Mouse (Mus musculus): ENCODE measurements around the gene Ecm1. TPM values are rescaled to one million over a fixed set of nuclear protein-coding genes. Genes with fewer than 3 reads are reported as not detected.

Gene Ecm1
- total RNA-seq (2023), result 135 TPM

GRCm38 (mm10) chr3:95739353-95740104, at the start of gene Ecm1:
Ecm1 (minus strand) TSS chr3:95739569.

GRCm38 (mm10) chr3:95760106-95760505, 20.7 kb upstream of the Ecm1 start, which contains the start of gene Tars2:
Tars2 (minus strand) TSS chr3:95760206.

DNA sequence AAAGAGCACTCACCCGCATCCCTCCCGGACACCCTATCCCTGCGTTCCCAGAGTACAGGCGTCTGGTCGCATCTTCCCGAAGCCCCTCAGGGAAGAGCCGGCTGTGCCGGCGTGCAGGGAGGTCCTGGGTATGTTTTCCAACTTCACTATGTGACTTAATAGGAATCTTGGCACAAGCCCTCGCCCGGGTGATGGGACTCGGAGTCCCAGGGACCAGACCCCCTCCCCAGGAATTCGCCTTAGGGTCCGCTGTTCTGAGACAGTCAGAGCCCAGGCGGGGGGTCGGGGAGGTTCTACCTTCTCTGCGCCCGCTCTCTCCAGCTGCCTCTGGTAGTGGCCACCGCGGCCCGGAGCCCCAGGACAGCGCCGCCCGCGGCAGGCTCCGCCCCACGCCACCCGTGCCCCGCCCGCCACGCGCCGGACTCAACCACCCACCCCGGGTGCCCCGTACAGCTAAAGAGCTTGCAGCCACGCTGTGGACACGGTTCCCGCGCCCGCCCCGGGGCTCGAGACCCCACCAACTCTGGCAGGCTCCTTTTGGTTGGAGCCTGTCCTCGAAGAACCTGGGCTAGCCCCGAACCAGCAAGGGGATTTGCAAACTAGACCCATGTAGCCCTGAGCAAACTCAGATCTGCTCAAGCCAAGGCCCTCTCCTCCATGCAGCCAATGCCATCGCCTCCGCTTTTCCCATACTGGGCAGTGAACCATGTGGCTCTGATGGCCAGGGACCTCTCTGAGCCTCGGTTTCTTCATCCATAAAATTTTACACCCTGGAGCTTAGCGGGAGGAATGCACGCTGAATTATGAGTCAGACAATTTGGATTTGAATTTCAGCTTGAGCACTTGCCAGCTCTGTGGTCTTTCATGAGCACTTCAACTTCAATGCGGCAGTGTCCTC, 51.6 kb downstream of the Ecm1 start, which contains the start of gene Adamtsl4:
TSS of gene Adamtsl4 (minus strand) at position 394 of the 898 bp plus-strand sequence.

Other genes with a start within 250 kb of the Ecm1 start
- 0.62 TPM for gene Ctsk, start 240.3 kb downstream of the Ecm1 start, total RNA-seq (2023)
- gene Ctss, start 212.8 kb downstream of the Ecm1 start, total RNA-seq (2023), result 119 TPM
- not detected for gene Hormad1, start 179.9 kb downstream of the Ecm1 start, total RNA-seq (2023)
- gene Golph3l, start 150.6 kb downstream of the Ecm1 start, total RNA-seq (2023), result 16.2 TPM
- gene Ensa, start 114.6 kb downstream of the Ecm1 start, total RNA-seq (2023), result 118 TPM
- 323 TPM for gene Mcl1, start 80.8 kb downstream of the Ecm1 start, total RNA-seq (2023)
- gene Adamtsl4, start 51.7 kb downstream of the Ecm1 start, total RNA-seq (2023), result 5.8 TPM
- 98.6 TPM for gene Tars2, start 20.6 kb upstream of the Ecm1 start, total RNA-seq (2023)
- 109 TPM for gene Rprd2, start 79.3 kb upstream of the Ecm1 start, total RNA-seq (2023)
- gene Prpf3, start 116.3 kb upstream of the Ecm1 start, total RNA-seq (2023), result 78.3 TPM
- gene Mrps21, start 131.9 kb upstream of the Ecm1 start, total RNA-seq (2023), result 75.9 TPM
- 34.7 TPM for gene Ciart, start 142.7 kb upstream of the Ecm1 start, total RNA-seq (2023)
- gene BC028528, start 152.4 kb upstream of the Ecm1 start, total RNA-seq (2023), result 4.0 TPM
- 41.2 TPM for gene Aph1a, start 154.4 kb upstream of the Ecm1 start, total RNA-seq (2023)
- not detected for gene Car14, start 165.1 kb upstream of the Ecm1 start, total RNA-seq (2023)
- 86.4 TPM for gene Anp32e, start 189.7 kb upstream of the Ecm1 start, total RNA-seq (2023)

Measured in CD4-positive naive resting alpha-beta T cell, adult 76 days (primary cell).